Mouse (Mus musculus): ENCODE results near the gene Abl2. TPM values are rescaled to one million over a fixed set of nuclear protein-coding genes. Genes with fewer than 3 reads are reported as not detected.

Abl2 gene
- total and polyA plus RNA-seq, 3 experiments, result 4.7 to 25.7 (median 22.1) TPM

DNA sequence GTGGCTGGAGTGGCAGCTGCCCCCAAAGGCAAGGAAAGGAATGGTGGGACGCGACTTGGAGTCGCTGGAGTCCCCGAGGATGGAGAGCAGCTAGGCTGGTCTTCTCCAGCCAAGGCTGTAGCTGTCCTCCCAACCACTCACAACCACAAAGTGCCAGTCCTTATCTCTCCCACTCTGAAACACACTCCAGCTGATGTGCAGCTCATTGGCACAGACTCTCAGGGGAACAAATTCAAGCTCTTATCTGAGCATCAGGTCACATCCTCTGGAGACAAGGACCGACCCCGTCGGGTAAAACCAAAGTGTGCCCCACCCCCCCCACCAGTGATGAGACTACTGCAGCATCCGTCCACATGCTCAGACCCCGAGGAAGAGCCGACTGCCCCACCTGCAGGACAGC, 83.2 kb downstream of the Abl2 start:
- H3K27me3 ChIP-seq (ENCODE audit: control insufficient read depth, insufficient read depth, low read length), result no peaks in the 10 kb centered on the region
- H3K4me3 ChIP-seq, result no peak overlapping the region
- TF ChIP-seq EP300 (IDR thresholded peaks at IDR 0.05; ENCODE audit: insufficient read depth, low read depth, low read length) (no peak), POLR2A (IDR thresholded peaks at IDR 0.05; ENCODE audit: insufficient read depth, low read depth, low read length) (no peak), CTCF (IDR thresholded peaks at IDR 0.05) (no peak)
- WGBS, result 62% methylated on average over 10 of the region's 10 CpGs
- no peak overlapping the region for H3K27ac ChIP-seq
- no peaks in the 10 kb centered on the region for H3K36me3 ChIP-seq (ENCODE audit: control insufficient read depth, insufficient read depth, low read length)
- no peaks in the 10 kb centered on the region; the same call in 1 of the 2 replicates for H3K4me1 ChIP-seq (ENCODE audit: control insufficient read depth, insufficient read depth, low read length)
- DNase-seq, result no peak
- no peaks in the 10 kb centered on the region for H3K79me2 ChIP-seq (replicated peaks; ENCODE audit: control insufficient read depth, insufficient read depth, low read length)
- intact Hi-C loops (cut with DNase I), result no loop called here
- H3K9ac ChIP-seq (ENCODE audit: low read depth, low read length), result no peak overlapping the region

- Histone ChIP-seq H3K36me3 (ENCODE audit: control insufficient read depth, insufficient read depth, low read length) (no peaks in the 10 kb centered on the region), H3K27ac (no peak overlapping the region), H3K79me2 (replicated peaks; ENCODE audit: control insufficient read depth, insufficient read depth, low read length) (no peaks in the 10 kb centered on the region), H3K4me1 (ENCODE audit: control insufficient read depth, insufficient read depth, low read length) (no peaks in the 10 kb centered on the region; the same call in 1 of the 2 replicates), H3K9ac (ENCODE audit: low read depth, low read length) (no peak overlapping the region), H3K4me3 (no peak overlapping the region), H3K27me3 (ENCODE audit: control insufficient read depth, insufficient read depth, low read length) (no peaks in the 10 kb centered on the region)
- intact Hi-C loops (cut with DNase I), result no loop called here
- DNase-seq, result no peak
- WGBS, result 63% methylated on average over 12 of the region's 12 CpGs
- TF ChIP-seq EP300 (IDR thresholded peaks at IDR 0.05; ENCODE audit: insufficient read depth, low read depth, low read length), result no peak
Observed at GRCm38 (mm10) chr1:156642813-156643212, 84.2 kb downstream of the Abl2 start.

DNA sequence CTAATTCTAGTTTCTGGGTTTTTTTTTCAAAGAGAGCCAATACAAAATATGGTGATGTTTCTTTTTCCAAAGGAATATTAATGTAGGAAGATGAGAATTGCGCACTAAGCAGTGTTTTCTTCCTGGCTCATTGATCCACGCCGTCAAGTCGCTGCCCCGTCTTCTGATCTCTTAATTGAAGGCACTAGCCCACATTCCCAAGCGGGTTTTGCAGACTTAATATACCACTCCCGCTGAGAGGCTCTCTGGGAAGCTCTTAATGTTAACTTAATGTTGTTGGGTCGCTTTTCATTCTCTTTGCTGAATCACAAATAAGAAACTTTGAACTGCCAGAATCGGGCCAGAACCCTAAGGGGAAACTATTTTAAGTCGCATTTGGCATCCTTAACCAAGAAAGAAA, 85.5 kb downstream of the Abl2 start:
- Histone ChIP-seq H3K36me3 (ENCODE audit: control insufficient read depth, insufficient read depth, low read length) (no peaks in the 10 kb centered on the region), H3K4me1 (ENCODE audit: control insufficient read depth, insufficient read depth, low read length) (no peaks in the 10 kb centered on the region; the same call in 1 of the 2 replicates), H3K9ac (ENCODE audit: low read depth, low read length) (no peak overlapping the region), H3K79me2 (replicated peaks; ENCODE audit: control insufficient read depth, insufficient read depth, low read length) (no peaks in the 10 kb centered on the region), H3K4me3 (no peak overlapping the region), H3K27me3 (ENCODE audit: control insufficient read depth, insufficient read depth, low read length) (no peaks in the 10 kb centered on the region), H3K27ac (no peak overlapping the region)
- DNase-seq, result no peak
- 93% methylated on average over 10 of the region's 10 CpGs for WGBS
- no peak for TF ChIP-seq CTCF (IDR thresholded peaks at IDR 0.05)
- no peak for TF ChIP-seq EP300 (IDR thresholded peaks at IDR 0.05; ENCODE audit: insufficient read depth, low read depth, low read length)
- intact Hi-C loops (cut with DNase I), result no loop called here

- TF ChIP-seq EP300 (IDR thresholded peaks at IDR 0.05; ENCODE audit: insufficient read depth, low read depth, low read length), result no peak
- no peak for TF ChIP-seq POLR2A (IDR thresholded peaks at IDR 0.05; ENCODE audit: insufficient read depth, low read depth, low read length)
- TF ChIP-seq CTCF (IDR thresholded peaks at IDR 0.05), result no peak
- WGBS, result 89% methylated on average over 13 of the region's 13 CpGs
- no peaks in the 10 kb centered on the region for H3K27me3 ChIP-seq (ENCODE audit: control insufficient read depth, insufficient read depth, low read length)
- intact Hi-C loops (cut with DNase I), result no loop called here
- no peak overlapping the region for H3K9ac ChIP-seq (ENCODE audit: low read depth, low read length)
- DNase-seq, result no peak
- no peak overlapping the region for H3K4me3 ChIP-seq
- no peaks in the 10 kb centered on the region for H3K79me2 ChIP-seq (replicated peaks; ENCODE audit: control insufficient read depth, insufficient read depth, low read length)
- H3K4me1 ChIP-seq (ENCODE audit: control insufficient read depth, insufficient read depth, low read length), result no peaks in the 10 kb centered on the region; the same call in 1 of the 2 replicates
- H3K27ac ChIP-seq, result no peak overlapping the region
- H3K36me3 ChIP-seq (ENCODE audit: control insufficient read depth, insufficient read depth, low read length), result no peaks in the 10 kb centered on the region
Observed at GRCm38 (mm10) chr1:156644780-156645523, 86.4 kb downstream of the Abl2 start.

- DNase-seq, result no peak
- no peak for TF ChIP-seq POLR2A (IDR thresholded peaks at IDR 0.05; ENCODE audit: insufficient read depth, low read depth, low read length)
- Histone ChIP-seq H3K4me1 (ENCODE audit: control insufficient read depth, insufficient read depth, low read length) (peaks cover 2% of the 10 kb centered on the region; the same call in 1 of the 2 replicates), H3K4me3 (no peak overlapping the region), H3K36me3 (ENCODE audit: control insufficient read depth, insufficient read depth, low read length) (no peaks in the 10 kb centered on the region), H3K9ac (ENCODE audit: low read depth, low read length) (no peak overlapping the region), H3K27me3 (ENCODE audit: control insufficient read depth, insufficient read depth, low read length) (no peaks in the 10 kb centered on the region), H3K27ac (no peak overlapping the region), H3K79me2 (replicated peaks; ENCODE audit: control insufficient read depth, insufficient read depth, low read length) (no peaks in the 10 kb centered on the region)
- WGBS, result 82% methylated on average over 4 of the region's 4 CpGs
- intact Hi-C loops (cut with DNase I), result no loop called here
Observed at GRCm38 (mm10) chr1:156645971-156646370, 87.4 kb downstream of the Abl2 start.

GRCm38 (mm10) chr1:156648705-156649104, 90.1 kb downstream of the Abl2 start:
- no peak for DNase-seq
- TF ChIP-seq POLR2A (IDR thresholded peaks at IDR 0.05; ENCODE audit: insufficient read depth, low read depth, low read length) (no peak), EP300 (IDR thresholded peaks at IDR 0.05; ENCODE audit: insufficient read depth, low read depth, low read length) (no peak), CTCF (IDR thresholded peaks at IDR 0.05) (no peak)
- intact Hi-C loops (cut with DNase I), result no loop called here
- WGBS, result 34% methylated on average over 2 of the region's 2 CpGs
- Histone ChIP-seq H3K4me3 (no peak overlapping the region), H3K36me3 (ENCODE audit: control insufficient read depth, insufficient read depth, low read length) (no peaks in the 10 kb centered on the region), H3K27ac (no peak overlapping the region), H3K9ac (ENCODE audit: low read depth, low read length) (no peak overlapping the region), H3K27me3 (ENCODE audit: control insufficient read depth, insufficient read depth, low read length) (no peaks in the 10 kb centered on the region), H3K4me1 (ENCODE audit: control insufficient read depth, insufficient read depth, low read length) (peaks cover 2% of the 10 kb centered on the region; the same call in 1 of the 2 replicates), H3K79me2 (replicated peaks; ENCODE audit: control insufficient read depth, insufficient read depth, low read length) (no peaks in the 10 kb centered on the region)

All from heart, adult 2 months (tissue).